Mouse (Mus musculus): ENCODE measurements at regions not wholly inside any gene's neighbourhood (a gene's known extent, or its start where the extent isn't known, plus 50 kb on each side); places are given as distances from the start of the nearest gene placed in this dataset.

DNA sequence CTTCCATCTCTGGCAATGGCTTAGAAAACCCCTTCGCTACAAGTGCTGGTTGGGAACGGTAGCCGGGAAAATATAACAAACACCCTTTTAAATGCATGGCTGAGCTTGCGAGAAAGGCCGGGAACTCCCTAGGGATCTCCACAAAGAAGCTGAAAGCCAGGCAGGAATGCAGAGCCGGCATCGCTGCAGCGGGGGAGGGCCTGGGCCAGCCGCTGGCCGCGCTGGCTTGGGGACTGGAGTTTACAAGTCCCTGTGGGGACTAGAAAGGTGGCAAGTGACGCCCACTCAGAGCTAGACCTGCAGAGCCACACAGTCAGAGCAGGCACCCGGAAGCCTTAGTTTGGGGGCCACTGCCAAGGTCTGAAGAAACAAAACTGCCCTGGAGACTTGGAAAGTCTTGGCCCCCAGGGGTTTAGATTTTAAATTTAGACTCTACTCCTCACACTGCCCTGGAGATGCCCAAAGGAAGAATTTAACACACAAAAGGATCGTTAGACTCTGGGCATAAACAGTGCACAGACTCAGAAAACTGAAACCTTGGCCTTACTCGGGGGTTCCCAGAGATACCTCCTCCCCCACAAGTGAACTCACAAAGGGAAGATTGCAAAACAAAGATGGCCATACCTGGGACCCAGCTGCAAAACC is 59.4 kb downstream of the 1700001O22Rik start:
- CTCF ChIA-PET = interaction anchor here in 2 of 4 experiments (0.6 to 2.1 kb wide), 6 partner anchors 10 to 274 kb away, joined by 3 to 7 read pairs (median 4); partner anchors contain the start of gene Ptges (in 1 of the 2)

GRCm38 (mm10) chr2:30743265-30743846 is 60.1 kb downstream of the 1700001O22Rik start:
- CTCF ChIA-PET = interaction anchor here in 2 of 4 experiments (0.8 to 2.1 kb wide), 2 partner anchors 30 to 51 kb away, joined by 4 to 7 read pairs; no protein-coding TSS in a partner anchor
- POLR2A ChIA-PET = interaction anchor here (0.5 to 4.5 kb wide), 33 partner anchors 9 to 572 kb away, joined by 3 to 42 read pairs (median 4); partner anchors contain the start of genes Ier5l (in 1 of the 4) and Ntmt1 (in 1 of the 4)

More for the DNA sequence above, 59.4 kb downstream of the 1700001O22Rik start:
- POLR2A ChIA-PET = interaction anchor here (0.5 to 4.5 kb wide), 37 partner anchors 9 to 571 kb away, joined by 3 to 42 read pairs (median 3); partner anchors contain the start of genes Ier5l (in 1 of the 4) and Ntmt1 (in 1 of the 4)

- CTCF ChIA-PET = interaction anchor here in 1 of 4 experiments (0.5 kb wide), 1 partner anchor 282 kb away, joined by 4 read pairs; no protein-coding TSS in a partner anchor
Measured at GRCm38 (mm10) chr2:30741450-30741849, 62.0 kb downstream of the 1700001O22Rik start.

DNA sequence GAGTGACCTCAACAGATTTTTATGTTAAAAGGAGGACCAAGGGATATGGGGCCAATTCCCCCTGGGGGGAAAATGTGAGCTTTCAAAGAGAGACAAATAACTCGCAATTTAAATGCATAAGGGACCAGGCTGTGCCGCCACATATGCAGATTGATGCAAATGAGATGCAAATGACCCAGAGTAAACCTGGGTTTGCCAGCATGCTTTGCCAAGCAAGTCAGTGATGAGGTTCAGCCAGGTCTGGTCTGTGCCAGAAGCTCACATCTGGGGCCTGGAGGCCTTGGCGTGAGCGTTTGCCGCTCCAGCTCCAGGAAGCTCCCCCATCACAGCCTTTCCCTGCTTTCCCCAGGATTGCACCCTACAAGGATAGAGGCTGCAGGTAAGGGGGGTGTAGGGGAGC is 65.7 kb downstream of the 1700001O22Rik start:
- ChIA-PET CTCF (interaction anchor here in 1 of 4 experiments (1.5 kb wide), 1 partner anchor 35 kb away, joined by 3 read pairs; no protein-coding TSS in a partner anchor), POLR2A (interaction anchor here in 3 of 4 experiments (0.6 to 2.5 kb wide), 13 partner anchors 9 to 264 kb away, joined by 3 to 10 read pairs (median 4); partner anchors contain the start of genes Cstad (in 1 of the 3) and Ier5l (in 1 of the 3))

More at GRCm38 (mm10) chr2:30741450-30741849, 62.0 kb downstream of the 1700001O22Rik start:
- POLR2A ChIA-PET = interaction anchor here in 3 of 4 experiments (0.7 to 1.8 kb wide), 8 partner anchors 13 to 268 kb away, joined by 3 to 5 read pairs (median 4); partner anchors contain the start of gene Ier5l (in 1 of the 3)

GRCm38 (mm10) chr2:30736705-30737104 is 66.8 kb downstream of the 1700001O22Rik start:
- POLR2A ChIA-PET = interaction anchor here in 3 of 4 experiments (0.5 to 2.5 kb wide), 13 partner anchors 9 to 262 kb away, joined by 3 to 10 read pairs (median 3); partner anchors contain the start of gene Ier5l (in 1 of the 3)
- CTCF ChIA-PET = interaction anchor here (0.5 to 1.5 kb wide), 6 partner anchors 29 to 267 kb away, joined by 3 to 7 read pairs (median 3); no protein-coding TSS in a partner anchor

GRCm38 (mm10) chr2:30736236-30736635 is 67.2 kb downstream of the 1700001O22Rik start:
- POLR2A ChIA-PET = interaction anchor here in 2 of 4 experiments (0.6 to 2.5 kb wide), 15 partner anchors 10 to 694 kb away, joined by 3 to 10 read pairs (median 3); partner anchors contain the start of gene Ier5l (in 1 of the 2)
- CTCF ChIA-PET = interaction anchor here in 3 of 4 experiments (0.5 to 1.5 kb wide), 5 partner anchors 28 to 1241 kb away, joined by 3 to 10 read pairs (median 3); no protein-coding TSS in a partner anchor

DNA sequence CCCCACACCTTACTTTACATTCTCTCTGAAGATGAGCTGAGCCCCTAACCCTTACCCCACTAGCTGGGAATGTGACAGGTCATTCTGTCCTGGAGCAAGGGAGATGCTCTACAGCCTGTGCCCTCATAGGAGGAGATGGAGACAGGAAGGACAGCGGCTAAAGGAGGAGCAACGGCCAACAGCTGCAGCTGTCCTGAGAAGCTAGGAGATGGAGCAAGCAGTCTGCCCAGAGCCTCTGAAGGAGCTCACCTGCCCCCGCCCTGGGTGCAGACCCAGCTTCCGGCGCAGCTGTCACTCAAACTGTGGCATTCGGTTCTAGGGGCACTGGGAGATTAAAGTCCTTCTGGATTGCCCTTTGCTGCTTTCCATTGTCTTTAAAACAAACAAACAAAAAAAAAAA is 69.6 kb downstream of the 1700001O22Rik start:
- ChIA-PET POLR2A (interaction anchor here (0.6 to 2.2 kb wide), 20 partner anchors 10 to 496 kb away, joined by 3 to 11 read pairs (median 3); partner anchors contain the start of genes Ier5l (in 3 of the 4), Lrrc8a (in 1 of the 4) and Tor1b (in 1 of the 4)), CTCF (interaction anchor here (0.5 to 1.9 kb wide), 9 partner anchors 11 to 297 kb away, joined by 3 to 9 read pairs (median 5); partner anchors contain the start of gene Ptges (in 1 of the 4))

DNA sequence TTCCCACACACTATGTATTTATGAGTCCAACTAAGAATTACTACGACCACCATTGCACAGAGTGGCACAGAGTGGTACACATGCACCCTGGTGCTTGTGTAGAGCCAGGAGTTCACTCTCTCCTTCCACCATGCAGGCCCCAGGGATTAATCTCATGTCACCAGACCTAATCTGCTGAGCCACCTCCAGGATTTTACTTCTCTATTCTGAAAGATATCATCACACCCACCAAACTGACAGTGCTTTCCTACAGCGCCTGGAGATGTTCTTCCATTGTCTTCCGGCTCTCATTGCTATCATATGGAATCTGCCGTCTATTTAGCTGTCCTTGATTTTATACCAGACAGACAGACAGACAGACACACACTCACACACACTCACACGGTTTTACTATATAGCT is 71.6 kb downstream of the 1700001O22Rik start:
- CTCF ChIA-PET = interaction anchor here in 1 of 4 experiments (0.6 kb wide), 1 partner anchor 248 kb away, joined by 6 read pairs; no protein-coding TSS in a partner anchor
- POLR2A ChIA-PET = interaction anchor here in 1 of 4 experiments (0.6 to 1.4 kb wide), 5 partner anchors 9 to 1043 kb away, joined by 3 to 4 read pairs (median 4); no protein-coding TSS in a partner anchor

GRCm38 (mm10) chr2:30727948-30728347 is 75.5 kb downstream of the 1700001O22Rik start:
- CTCF ChIA-PET = no interaction called here
- POLR2A ChIA-PET = interaction anchor here in 1 of 4 experiments (0.7 to 1.7 kb wide), 2 partner anchors 10 to 14 kb away, joined by 3 to 5 read pairs; no protein-coding TSS in a partner anchor

DNA sequence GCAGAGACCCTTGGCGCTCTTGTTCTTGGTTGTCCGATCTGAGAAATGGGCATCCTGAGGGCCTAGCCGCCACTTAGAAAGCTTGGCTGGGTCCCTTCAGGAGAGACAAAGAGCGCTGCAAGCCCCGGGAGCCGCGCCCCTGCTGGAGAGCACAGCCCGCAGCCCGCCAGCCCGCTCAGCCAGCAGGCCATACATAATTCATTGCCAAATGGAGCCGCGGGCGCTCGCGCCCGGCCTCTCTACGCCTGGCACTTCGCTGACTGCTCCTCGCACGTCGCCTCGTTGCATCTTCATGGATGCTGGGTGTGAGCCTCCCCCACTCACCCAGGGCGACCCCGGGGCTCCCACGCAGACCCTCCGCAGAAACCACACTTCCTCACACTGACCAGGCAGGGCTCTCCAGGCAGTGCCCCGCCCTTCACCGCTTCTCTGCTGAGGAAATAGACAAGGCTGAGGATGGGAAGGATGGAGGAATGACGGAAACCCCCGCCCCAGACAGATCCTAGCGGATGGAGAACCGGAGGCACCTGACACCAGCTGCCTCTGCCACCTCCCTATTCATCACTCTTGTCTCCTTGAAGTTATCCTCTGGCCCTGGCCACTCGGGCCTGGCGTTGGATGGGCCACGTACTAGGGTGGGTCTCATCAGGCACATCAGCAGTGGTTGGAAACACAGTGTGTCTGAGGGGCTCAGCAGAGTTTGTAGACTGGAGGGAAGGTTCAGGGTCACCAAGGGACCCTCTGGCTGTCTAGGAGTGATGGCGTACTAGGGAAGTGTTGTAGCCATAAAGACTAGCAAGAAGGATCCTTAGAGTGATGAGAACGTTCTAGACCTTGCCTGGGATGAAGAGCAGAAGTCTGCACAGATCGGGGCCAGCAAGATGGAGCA is 77.6 kb downstream of the 1700001O22Rik start:
- CTCF ChIA-PET = interaction anchor here in 1 of 4 experiments (0.8 kb wide), 1 partner anchor 66 kb away, joined by 3 read pairs; no protein-coding TSS in a partner anchor
- POLR2A ChIA-PET = interaction anchor here in 2 of 4 experiments (0.6 to 1.3 kb wide), 4 partner anchors 9 to 53 kb away, joined by 3 to 5 read pairs (median 4); no protein-coding TSS in a partner anchor

GRCm38 (mm10) chr2:30725186-30725585 is 78.3 kb downstream of the 1700001O22Rik start:
- CTCF ChIA-PET = interaction anchor here in 2 of 4 experiments (0.7 to 0.8 kb wide), 2 partner anchors 67 to 119 kb away, joined by 3 to 4 read pairs; no protein-coding TSS in a partner anchor
- POLR2A ChIA-PET = interaction anchor here in 1 of 4 experiments (1.0 to 1.3 kb wide), 3 partner anchors 8 to 18 kb away, joined by 3 to 5 read pairs (median 4); no protein-coding TSS in a partner anchor

- POLR2A ChIA-PET = interaction anchor here in 3 of 4 experiments (0.6 to 1.3 kb wide), 3 partner anchors 17 to 167 kb away, joined by 3 to 6 read pairs (median 5); no protein-coding TSS in a partner anchor
- CTCF ChIA-PET = interaction anchor here in 2 of 4 experiments (0.6 to 0.7 kb wide), 2 partner anchors 45 to 118 kb away, joined by 4 read pairs; no protein-coding TSS in a partner anchor
Measured at GRCm38 (mm10) chr2:30724521-30724920, 78.9 kb downstream of the 1700001O22Rik start.

- ChIA-PET CTCF (interaction anchor here in 1 of 4 experiments (0.7 to 0.8 kb wide), 2 partner anchors 65 to 158 kb away, joined by 3 to 4 read pairs; no protein-coding TSS in a partner anchor), POLR2A (interaction anchor here in 3 of 4 experiments (0.7 to 3.2 kb wide), 18 partner anchors 8 to 249 kb away, joined by 3 to 16 read pairs (median 4); partner anchors contain the start of gene Ier5l (in 3 of the 3))
Measured at GRCm38 (mm10) chr2:30723059-30723587, 80.3 kb downstream of the 1700001O22Rik start.

- ChIA-PET POLR2A (interaction anchor here in 3 of 4 experiments (0.6 to 7.6 kb wide), 41 partner anchors 9 to 580 kb away, joined by 3 to 88 read pairs (median 4); partner anchors contain the start of genes Ier5l (in 3 of the 3) and Ntmt1 (in 1 of the 3)), CTCF (interaction anchor here (0.6 to 1.6 kb wide), 10 partner anchors 14 to 159 kb away, joined by 3 to 7 read pairs (median 4); partner anchors contain the start of gene Cstad (in 1 of the 4))
Measured at GRCm38 (mm10) chr2:30722263-30723050, 81.0 kb downstream of the 1700001O22Rik start.
